Mouse (Mus musculus): ENCODE data around the gene Gpr84.

Gene Gpr84

GRCm38 (mm10) chr15:103305792-103306645, 4.4 kb downstream of the Gpr84 start:
- DNase-seq = no peak

- peak; percentile 99 for DNase-seq
These were observed 5.2 kb downstream of the Gpr84 start for GRCm38 (mm10) chr15:103305070-103305678.

GRCm38 (mm10) chr15:103304616-103304969, 5.8 kb downstream of the Gpr84 start:
- DNase-seq = peak in 1 of 2 experiments; percentile 45

- DNase-seq = no peak
These were observed 6.3 kb downstream of the Gpr84 start for GRCm38 (mm10) chr15:103303916-103304615.

GRCm38 (mm10) chr15:103302341-103303021, 7.9 kb downstream of the Gpr84 start:
- DNase-seq = no peak

- no peak for DNase-seq
These were observed 8.7 kb downstream of the Gpr84 start for GRCm38 (mm10) chr15:103301547-103302340.

- DNase-seq = peak in 1 of 2 experiments; percentile 42
These were observed 9.4 kb downstream of the Gpr84 start for GRCm38 (mm10) chr15:103301046-103301445.

GRCm38 (mm10) chr15:103300560-103300959, 9.9 kb downstream of the Gpr84 start:
- DNase-seq = peak; percentile 37 to 50

GRCm38 (mm10) chr15:103300067-103300471, 10.3 kb downstream of the Gpr84 start:
- peak; percentile 82 to 86 for DNase-seq

- DNase-seq = no peak
These were observed 10.8 kb downstream of the Gpr84 start for GRCm38 (mm10) chr15:103299644-103300043.

GRCm38 (mm10) chr15:103298861-103299616, 11.4 kb downstream of the Gpr84 start:
- peak in 1 of 2 experiments; percentile 36 for DNase-seq

- DNase-seq = no peak
These were observed 12.4 kb downstream of the Gpr84 start for GRCm38 (mm10) chr15:103298026-103298425.

GRCm38 (mm10) chr15:103297313-103297712, 13.1 kb downstream of the Gpr84 start:
- no peak for DNase-seq

- no peak for DNase-seq
These were observed 14.6 kb downstream of the Gpr84 start for GRCm38 (mm10) chr15:103295851-103296250.

- no peak for DNase-seq
These were observed 15.8 kb downstream of the Gpr84 start for GRCm38 (mm10) chr15:103294649-103295048.

- DNase-seq = no peak
These were observed 17.0 kb downstream of the Gpr84 start for GRCm38 (mm10) chr15:103293375-103293774.

- DNase-seq = no peak
These were observed 17.6 kb downstream of the Gpr84 start for GRCm38 (mm10) chr15:103292673-103293345.

- no peak for DNase-seq
These were observed 19.6 kb downstream of the Gpr84 start for GRCm38 (mm10) chr15:103290843-103291242.

GRCm38 (mm10) chr15:103290417-103290816, 20.0 kb downstream of the Gpr84 start:
- no peak for DNase-seq

GRCm38 (mm10) chr15:103289600-103289999, 20.8 kb downstream of the Gpr84 start:
- no peak for DNase-seq
